23 mouse cellular contexts compared by ENCODE assay signal in the genomic region with DNA sequence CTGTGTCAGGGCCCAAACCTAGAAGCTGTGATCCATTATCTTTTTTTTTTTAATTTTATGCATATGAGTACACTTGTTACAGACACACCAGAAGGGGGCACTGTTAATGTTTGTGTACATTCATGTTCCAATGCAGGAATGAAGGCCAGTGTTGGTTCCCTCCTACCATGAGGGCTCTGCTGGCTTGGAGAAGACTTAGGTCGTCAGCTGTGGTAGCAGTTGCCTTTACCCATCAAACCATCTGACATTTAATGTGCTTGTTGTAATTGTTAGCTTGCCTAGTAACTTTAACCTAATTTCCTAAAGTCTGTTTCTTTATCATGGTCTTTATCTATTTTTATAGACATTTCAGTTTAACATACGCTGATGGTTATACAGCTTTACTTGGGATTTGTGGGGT. TPM values are rescaled to one million over a fixed set of nuclear protein-coding genes. Genes with fewer than 3 reads are reported as not detected.
DNase-seq lines count a peak whose midpoint lies in the region; TF ChIP-seq lines count a peak whose summit lies in the region.
"Had no signal": no experiment of that assay in that cellular context is flagged by ENCODE, and none has a peak within 500 bp of the region (broad histone marks: within the 10 kb centered on the region; RNA-seq: fewer than 3 reads in every experiment).

No protein-coding gene starts in this region.

- H3K36me3 ChIP-seq in heart, adult 2 months (ENCODE audit: control insufficient read depth, insufficient read depth, low read length) = peaks cover 2% of the 10 kb centered on the region
- H3K36me3 ChIP-seq in MEL (ENCODE audit: control insufficient read depth in 1 of 2, insufficient read depth in 2 of 2, low read length in 2 of 2) (peaks cover 0 to 2% of the 10 kb centered on the region in 2 experiments; a peak in 2 of 4 replicates), myocyte (ENCODE audit: control insufficient read depth, insufficient read depth) (peaks cover 13% of the 10 kb centered on the region)

- H3K4me2 ChIP-seq in myocyte (ENCODE audit: low read depth) = no peak overlapping the region
- H3K4me2 ChIP-seq: forebrain, embryonic 13.5 days; heart, embryonic 13.5 days; hindbrain, embryonic 12.5 days; hindbrain, embryonic 15.5 days had no signal

- 86% methylated on average over 2 of the region's 2 CpGs for WGBS in heart, adult 2 months

- H3K9me3 ChIP-seq in MEL (replicated peaks; ENCODE audit: insufficient read depth, low read length) = no peaks in the 10 kb centered on the region
- H3K9me3 ChIP-seq: forebrain, embryonic 10.5 days; forebrain, embryonic 13.5 days; G1E; heart, embryonic 10.5 days; heart, embryonic 13.5 days; hindbrain, embryonic 12.5 days; hindbrain, embryonic 15.5 days had no signal

- no peak overlapping the region for H3K4me3 ChIP-seq in heart, adult 2 months
- H3K4me3 ChIP-seq in left cerebral cortex, adult 2 months = no peak overlapping the region
- H3K4me3 ChIP-seq in MEL (ENCODE audit: control insufficient read depth in 1 of 2, insufficient read depth in 1 of 2, low read depth in 2 of 2, low read length in 2 of 2) = no peak overlapping the region
- H3K4me3 ChIP-seq in myocyte = no peak overlapping the region
- H3K4me3 ChIP-seq: forebrain, embryonic 10.5 days; forebrain, embryonic 13.5 days; heart, embryonic 10.5 days; heart, embryonic 13.5 days; hindbrain, embryonic 12.5 days; hindbrain, embryonic 15.5 days had no signal

- no peak overlapping the region for H3K27ac ChIP-seq in heart, adult 2 months
- H3K27ac ChIP-seq in left cerebral cortex, adult 2 months = no peak overlapping the region
- no peak overlapping the region for H3K27ac ChIP-seq in MEL (ENCODE audit: control insufficient read depth, low read depth, low read length)
- H3K27ac ChIP-seq: forebrain, embryonic 10.5 days; forebrain, embryonic 13.5 days; heart, embryonic 10.5 days; heart, embryonic 13.5 days; hindbrain, embryonic 12.5 days; hindbrain, embryonic 15.5 days had no signal

- H3K27me3 ChIP-seq in heart, adult 2 months (ENCODE audit: control insufficient read depth, insufficient read depth, low read length) = no peaks in the 10 kb centered on the region
- no peaks in the 10 kb centered on the region for H3K27me3 ChIP-seq in MEL (ENCODE audit: control insufficient read depth in 1 of 2, insufficient read depth in 2 of 2, low read length in 2 of 2)
- H3K27me3 ChIP-seq in myocyte (ENCODE audit: control insufficient read depth, insufficient read depth, insufficient read length) = no peaks in the 10 kb centered on the region
- H3K27me3 ChIP-seq: CH12.LX; forebrain, embryonic 13.5 days; heart, embryonic 13.5 days; hindbrain, embryonic 12.5 days; hindbrain, embryonic 15.5 days had no signal

- peak; percentile 15; the same call in 1 of the 2 replicates for TF ChIP-seq CTCF in heart, adult 2 months (IDR thresholded peaks at IDR 0.05)
- peak; percentile 25 for TF ChIP-seq CTCF in left cerebral cortex, adult 2 months (IDR thresholded peaks at IDR 0.05)
- TF ChIP-seq CTCF in MEL (IDR thresholded peaks at IDR 0.05 in 2 of 3, conservative IDR thresholded peaks at IDR 0.05 in 1 of 3; ENCODE audit: control insufficient read depth in 1 of 3, insufficient read depth in 1 of 3, low read depth in 2 of 3, low read length in 3 of 3, poor library complexity in 1 of 3, severe bottlenecking in 1 of 3) = peak in 2 of 3 experiments; percentile 11 to 31; a peak in 3 of 6 replicates

- intact Hi-C loops in heart, adult 2 months (cut with DNase I) = no loop called here
- intact Hi-C loops in heart, postnatal 14 days (cut with DNase I) = no loop called here
- intact Hi-C loops in left cerebral cortex, adult 2 months (cut with DNase I) = no loop called here
- intact Hi-C loops in left cerebral cortex, postnatal 36 days (cut with DNase I) = no loop called here

- peaks cover 3% of the 10 kb centered on the region; the same call in 1 of the 2 replicates for H3K79me2 ChIP-seq in heart, adult 2 months (replicated peaks; ENCODE audit: control insufficient read depth, insufficient read depth, low read length)
- no peaks in the 10 kb centered on the region for H3K79me2 ChIP-seq in MEL (ENCODE audit: control insufficient read depth, insufficient read depth, low read length, poor library complexity)
- H3K79me2 ChIP-seq in myocyte (ENCODE audit: control insufficient read depth, insufficient read depth) = peaks cover 62% of the 10 kb centered on the region

- H3K9ac ChIP-seq in heart, adult 2 months (ENCODE audit: low read depth, low read length) = no peak overlapping the region
- no peak overlapping the region for H3K9ac ChIP-seq in MEL (ENCODE audit: control insufficient read depth, low read depth, low read length, poor library complexity, severe bottlenecking)
- H3K9ac ChIP-seq: forebrain, embryonic 13.5 days; heart, embryonic 13.5 days; hindbrain, embryonic 12.5 days; hindbrain, embryonic 15.5 days had no signal

- TF ChIP-seq RAD21 in MEL (IDR thresholded peaks at IDR 0.05; ENCODE audit: low read depth, low read length) = no peak

- TF ChIP-seq EP300 in heart, adult 2 months (IDR thresholded peaks at IDR 0.05; ENCODE audit: insufficient read depth, low read depth, low read length) = no peak
- TF ChIP-seq EP300 in MEL (IDR thresholded peaks at IDR 0.05; ENCODE audit: low read depth in 1 of 2, low read length in 2 of 2) = no peak

- no peak for DNase-seq in heart, adult 2 months
- no peak for DNase-seq in heart, postnatal 14 days
- no peak for DNase-seq in left cerebral cortex, adult 2 months (ENCODE audit: extremely low spot score in 1 of 2, low spot score in 2 of 2)
- no peak for DNase-seq in left cerebral cortex, postnatal 36 days (ENCODE audit: low spot score in 2 of 2)
- DNase-seq in MEL (ENCODE audit: low read depth, low spot score) = no peak
- no peak for DNase-seq in right cerebral cortex, postnatal 10 days (ENCODE audit: low spot score in 2 of 2)
- DNase-seq: adrenal gland, adult 2 months; adrenal gland, postnatal 14 days; B cell, adult 2 months; cerebellum, adult 11-12 months; cerebellum, adult 9-10 months; cerebellum, postnatal 14 days; gastrocnemius, postnatal 25 days; heart, adult 18-20 months had no signal

- TF ChIP-seq POLR2A in heart, adult 2 months (IDR thresholded peaks at IDR 0.05; ENCODE audit: insufficient read depth, low read depth, low read length) = no peak
- TF ChIP-seq POLR2A in MEL (IDR thresholded peaks at IDR 0.05; ENCODE audit: control insufficient read depth in 1 of 2, insufficient read depth in 1 of 2, low read depth in 1 of 2, low read length in 2 of 2, poor library complexity in 1 of 2) = no peak
- no peak for TF ChIP-seq POLR2A in myocyte (IDR thresholded peaks at IDR 0.05; ENCODE audit: insufficient read length, low read depth)

- no peak overlapping the region for H3ac ChIP-seq in myocyte (ENCODE audit: control insufficient read depth, insufficient read length)

- no peaks in the 10 kb centered on the region; the same call in 1 of the 2 replicates for H3K4me1 ChIP-seq in heart, adult 2 months (ENCODE audit: control insufficient read depth, insufficient read depth, low read length)
- no peaks in the 10 kb centered on the region for H3K4me1 ChIP-seq in MEL (ENCODE audit: control insufficient read depth in 1 of 2, insufficient read depth in 2 of 2, low read length in 2 of 2)
- H3K4me1 ChIP-seq: forebrain, embryonic 10.5 days; forebrain, embryonic 13.5 days; heart, embryonic 10.5 days; heart, embryonic 13.5 days; hindbrain, embryonic 12.5 days; hindbrain, embryonic 15.5 days had no signal

TF ChIP-seq in MEL, 35 proteins besides CTCF, POLR2A, EP300 and RAD21 (continues in another document):
- TF ChIP-seq SIN3A (IDR thresholded peaks at IDR 0.05; ENCODE audit: low read length) (no peak), USF2 (IDR thresholded peaks at IDR 0.05; ENCODE audit: borderline replicate concordance in 1 of 2, insufficient read depth in 1 of 2, low read depth in 1 of 2, low read length in 2 of 2) (no peak), UBTF (IDR thresholded peaks at IDR 0.05; ENCODE audit: borderline replicate concordance, insufficient read depth, low read depth, low read length) (no peak), ZKSCAN1 (IDR thresholded peaks at IDR 0.05; ENCODE audit: low read depth, low read length) (no peak), RCOR1 (IDR thresholded peaks at IDR 0.05; ENCODE audit: low read depth, low read length) (no peak), SMC3 (IDR thresholded peaks at IDR 0.05; ENCODE audit: low read depth, low read length) (no peak), POLR2AphosphoS2 (IDR thresholded peaks at IDR 0.05; ENCODE audit: low read length) (no peak)

TF ChIP-seq in myocyte, 11 proteins besides CTCF, POLR2A, EP300 and RAD21:
- TF ChIP-seq REST (IDR thresholded peaks at IDR 0.05; ENCODE audit: insufficient read depth, insufficient read length) (no peak), POLR2AphosphoS2 (IDR thresholded peaks at IDR 0.05; ENCODE audit: insufficient read length, low read depth) (no peak), USF1 (IDR thresholded peaks at IDR 0.05; ENCODE audit: low read depth) (no peak), MYOD1 (IDR thresholded peaks at IDR 0.05; ENCODE audit: control insufficient read depth in 1 of 3, insufficient read length in 2 of 3, low read depth in 2 of 3) (peak; percentile 49 to 92 (median 88)), E2F4 (IDR thresholded peaks at IDR 0.05; ENCODE audit: insufficient read depth) (no peak), CEBPB (IDR thresholded peaks at IDR 0.05; ENCODE audit: insufficient read depth, poor library complexity, severe bottlenecking) (no peak)

RNA-seq across cellular contexts. Expression of a gene that starts 35.4 kb away (rescaled TPM):
- total RNA-seq in heart, adult 2 months (2021) = 100 to 1,000 TPM; 121 to 133 TPM
- 52.7 and 72.9 TPM in 2 replicates for polyA plus RNA-seq in heart, adult 2 months (2012; rRNA removed)
- total RNA-seq in heart, postnatal 14 days (2021) = 100 to 1,000 TPM; 121 to 132 TPM
- 10 to 100 TPM; 78.8 to 80.9 TPM for total RNA-seq in left cerebral cortex, adult 2 months (2021)
- 10 to 100 TPM; 78.0 to 80.2 TPM for total RNA-seq in left cerebral cortex, postnatal 36 days (2021)
- total RNA-seq in MEL (2012; rRNA removed) = 24.5 and 28.2 TPM in 2 replicates
- polyA plus RNA-seq in MEL (2012; ENCODE audit: insufficient read depth in 1 of 2, insufficient read length in 2 of 2, low read depth in 1 of 2, low replicate concordance in 2 of 2, missing spikeins in 1 of 2) (10 to 100 TPM; 70.1 to 94.1 TPM), myocyte (2012; fragmentation: generic; extraction: Trizol) (69.0 TPM)

RNA-seq across cellular contexts. Expression of a gene that starts 46.7 kb away (rescaled TPM):
- 10 to 100 TPM; 14.9 to 16.4 TPM for total RNA-seq in heart, adult 2 months (2021)
- polyA plus RNA-seq in heart, adult 2 months (2012; rRNA removed) = 17.6 and 21.2 TPM in 2 replicates
- 10 to 100 TPM; 16.3 to 16.8 TPM for total RNA-seq in heart, postnatal 14 days (2021)
- 10 to 100 TPM; 91.4 to 97.4 TPM for total RNA-seq in left cerebral cortex, adult 2 months (2021)
- total RNA-seq in left cerebral cortex, postnatal 36 days (2021) = 10 to 100 TPM; 84.6 to 88.9 TPM
- total RNA-seq in MEL (2012; rRNA removed) = 28.1 and 36.6 TPM in 2 replicates
- polyA plus RNA-seq in MEL (2012; ENCODE audit: insufficient read depth in 1 of 2, insufficient read length in 2 of 2, low read depth in 1 of 2, low replicate concordance in 2 of 2, missing spikeins in 1 of 2) = 10 to 100 TPM in 1 of 2 experiments, not detected in 1; 71.2 TPM
- polyA plus RNA-seq in myocyte (2012; fragmentation: generic; extraction: Trizol) = 26.3 TPM
